Mouse (Mus musculus) spleen, adult 18-20 months (tissue): ENCODE results near the gene Dydc2.
"Not testable (repeated sequence)": the region's sequence is repeated elsewhere in the genome, so short reads cannot be mapped to it uniquely, and the experiment has no call there.

Experiments
- DNase-seq, 2 experiments: peaks; one replicate each; pipeline ENCODE4 v3.0.0; 2022; ENCODE audit warnings: mixed read lengths in 2 of 2

Dydc2 gene

GRCm38 (mm10) chr14:41069108-41069507 is at the start of gene Dydc2:
Gene Dydc2, minus strand, starts transcription at chr14:41069208.
- no peak for DNase-seq

- DNase-seq, result no peak
Measured at GRCm38 (mm10) chr14:41116271-41116670, 47.3 kb upstream of the Dydc2 start.

DNA sequence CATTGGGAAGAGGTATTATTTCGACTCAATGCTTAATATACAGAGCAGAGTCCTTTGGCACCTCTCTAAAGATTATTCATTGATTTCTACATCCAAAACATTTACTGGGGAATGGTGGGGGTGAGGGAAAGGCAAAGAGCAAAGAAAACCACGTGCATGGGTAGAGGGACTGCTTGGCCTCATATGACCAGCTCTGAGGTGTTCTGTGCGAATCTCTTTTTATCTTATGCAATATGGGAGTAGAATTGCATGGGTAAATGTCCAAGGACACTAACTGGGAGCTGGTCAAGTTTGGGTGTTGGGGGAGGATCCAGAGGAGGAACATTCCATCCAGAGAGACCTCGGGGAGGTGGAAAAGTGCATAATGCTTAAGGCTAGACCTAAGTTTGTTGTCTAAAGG is 43.9 kb upstream of the Dydc2 start:
- no peak for DNase-seq

- no peak for DNase-seq
Measured at GRCm38 (mm10) chr14:41111031-41111668, 42.1 kb upstream of the Dydc2 start.

DNA sequence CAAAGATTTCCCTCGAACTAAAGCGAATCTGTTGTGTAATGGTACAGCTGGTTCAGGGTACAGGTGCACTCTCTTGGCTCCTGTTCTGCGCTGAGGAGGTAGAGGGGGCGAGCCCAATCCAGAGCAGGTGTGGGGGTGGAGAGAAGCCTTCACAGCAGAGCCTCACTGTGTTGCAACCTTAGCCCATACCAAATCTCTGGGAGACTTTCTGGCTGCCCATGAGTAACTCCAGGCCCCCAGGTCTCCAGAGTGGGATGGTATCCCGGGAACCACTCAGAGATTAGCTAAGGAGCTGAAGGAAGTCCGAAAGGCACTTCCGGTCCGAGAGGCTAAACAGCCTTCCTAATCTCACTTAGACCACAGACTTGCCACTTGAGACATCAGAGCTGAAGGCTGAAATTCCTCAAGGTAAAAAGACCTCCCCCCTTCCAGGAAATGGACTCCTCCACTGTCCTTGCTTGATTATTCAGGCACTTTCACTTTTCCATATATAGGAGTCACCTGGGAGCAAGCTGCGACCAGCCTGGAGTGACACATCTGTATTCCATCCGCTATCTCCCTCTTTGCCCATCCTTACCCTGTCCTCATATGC is 35.9 kb upstream of the Dydc2 start, which contains the start of gene Mat1a:
Gene Mat1a (plus strand): TSS at position 183 of the 592 bp plus-strand sequence.
- no peak for DNase-seq

DNA sequence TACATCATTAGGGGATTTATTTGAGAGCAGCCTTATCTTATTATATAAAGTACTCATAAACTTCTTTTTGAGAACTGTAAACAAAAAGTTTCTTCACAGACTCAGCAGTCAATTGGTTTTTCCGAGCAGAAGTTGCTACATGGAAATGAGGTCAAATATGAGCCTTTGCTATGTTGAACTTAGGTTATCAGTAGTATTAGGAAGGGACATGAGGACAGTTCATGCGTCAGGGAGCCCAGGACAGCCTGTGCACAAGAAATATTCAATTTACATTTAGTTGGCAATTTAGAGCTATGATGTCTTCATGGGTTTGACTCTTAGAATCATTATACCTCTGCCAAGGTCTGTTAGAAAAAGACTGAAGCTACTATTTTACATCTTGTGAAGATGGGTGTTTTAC is 33.3 kb upstream of the Dydc2 start:
- no peak for DNase-seq

- DNase-seq, result no peak
Measured at GRCm38 (mm10) chr14:41101242-41101641, 32.2 kb upstream of the Dydc2 start.

GRCm38 (mm10) chr14:41100712-41101111 is 31.7 kb upstream of the Dydc2 start:
- DNase-seq, result no peak

DNA sequence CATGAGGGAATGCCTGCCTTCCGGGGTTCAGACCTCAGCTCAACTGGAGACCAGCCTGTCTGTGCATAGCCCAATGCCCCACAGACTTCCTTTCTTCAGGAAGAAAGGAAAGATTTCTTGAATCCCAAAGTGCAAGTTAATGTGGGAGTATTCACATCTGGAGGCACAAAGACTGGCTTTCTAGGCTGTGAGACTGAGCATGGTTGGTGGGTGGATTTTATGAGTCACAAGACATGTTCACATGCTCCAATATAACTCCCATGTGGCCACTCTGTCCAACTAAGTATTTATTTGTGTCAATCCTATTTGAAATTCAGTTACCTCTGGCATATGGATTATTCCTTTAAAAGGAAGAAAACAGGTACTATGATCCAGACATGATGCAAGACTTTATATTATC is 29.7 kb upstream of the Dydc2 start:
- no peak for DNase-seq

- no peak for DNase-seq
Measured at GRCm38 (mm10) chr14:41096296-41096860, 27.4 kb upstream of the Dydc2 start.

DNA sequence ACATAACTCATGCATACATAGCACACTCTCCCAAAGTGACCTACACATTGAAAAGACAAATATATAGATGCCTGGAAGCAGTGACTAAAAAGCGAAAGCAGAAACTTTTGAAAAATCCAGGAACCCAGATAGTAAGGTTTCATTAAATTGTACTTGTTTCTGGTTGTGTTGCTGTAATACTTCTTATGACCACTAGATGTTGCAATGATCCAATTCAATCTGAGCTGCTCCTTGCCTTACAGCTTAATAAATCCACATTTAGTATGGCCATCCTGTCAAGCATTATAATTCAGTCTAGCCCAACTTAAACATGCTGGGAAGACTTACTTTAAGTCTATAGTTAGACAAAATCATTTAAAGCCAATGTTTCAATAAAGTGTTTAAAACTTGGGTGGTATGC is 25.1 kb upstream of the Dydc2 start:
- DNase-seq, result no peak

GRCm38 (mm10) chr14:41090777-41091176 is 21.8 kb upstream of the Dydc2 start:
- DNase-seq, result peak in 1 of 2 experiments; percentile 16

GRCm38 (mm10) chr14:41087509-41087908 is 18.5 kb upstream of the Dydc2 start:
- peak in 1 of 2 experiments; percentile 18 for DNase-seq

DNA sequence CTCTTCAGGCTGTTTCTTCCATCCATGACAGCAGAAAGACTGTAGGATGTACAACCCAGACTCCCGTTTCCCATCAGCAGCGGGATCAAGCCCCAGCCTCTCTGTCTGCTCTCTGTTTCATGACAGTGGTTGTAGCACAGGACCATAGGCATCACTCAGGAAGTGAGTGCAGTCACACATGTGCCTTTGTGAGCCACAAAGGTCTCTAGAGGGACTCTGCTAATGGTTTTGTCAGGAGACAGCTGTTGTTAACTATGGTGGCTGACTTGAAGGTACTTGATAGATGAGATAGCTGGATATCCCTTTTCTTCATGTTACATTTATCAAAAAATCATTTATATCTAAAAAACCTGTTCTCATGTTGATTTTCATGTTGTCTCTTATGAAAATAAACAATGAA is 13.4 kb upstream of the Dydc2 start:
- DNase-seq, result no peak

DNA sequence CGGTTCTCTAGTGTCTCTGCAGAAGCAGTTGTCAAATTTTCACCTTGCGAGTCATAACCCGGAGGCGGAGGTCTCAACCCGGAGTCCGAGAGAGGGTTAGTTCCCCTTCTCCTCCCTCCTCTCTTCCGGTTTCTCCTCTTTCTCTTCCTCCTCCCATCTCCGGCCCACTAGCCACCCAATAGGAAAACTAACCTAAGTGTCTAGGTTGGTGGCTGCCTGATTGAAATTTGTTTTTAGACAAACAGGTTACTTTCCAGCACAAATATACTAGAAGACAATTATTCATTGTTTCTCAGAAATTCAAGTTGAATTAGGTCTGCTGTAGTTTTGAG is 3.9 kb upstream of the Dydc2 start:
- no peak for DNase-seq

GRCm38 (mm10) chr14:41072229-41072943 is 3.4 kb upstream of the Dydc2 start, which contains the start of gene Dydc1:
Gene Dydc1, plus strand, starts transcription at chr14:41072911.
- peak; percentile 6 to 18 for DNase-seq

GRCm38 (mm10) chr14:41070343-41070742 is 1.3 kb upstream of the Dydc2 start:
- DNase-seq, result no peak

DNA sequence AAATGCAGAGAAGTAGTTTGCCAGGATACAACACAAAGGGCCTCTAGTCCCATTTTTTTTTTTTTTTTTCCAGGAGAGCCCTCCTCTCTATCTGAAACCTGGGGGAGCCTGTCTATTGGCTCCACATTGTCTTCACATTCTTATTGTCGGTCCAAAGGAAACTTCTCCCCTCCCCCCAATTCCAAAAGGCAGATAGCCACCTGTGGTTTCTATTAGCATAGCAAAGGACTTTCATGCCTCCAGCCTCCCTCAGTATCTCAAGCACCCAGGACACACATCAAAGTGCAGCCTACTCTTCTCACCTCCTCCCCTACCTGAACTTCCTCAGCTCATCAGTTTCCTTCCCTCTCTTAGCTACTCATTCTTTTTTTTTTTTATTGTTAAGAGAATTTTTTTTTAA is 2.6 kb downstream of the Dydc2 start:
- no peak for DNase-seq

GRCm38 (mm10) chr14:41065168-41065567 is 3.8 kb downstream of the Dydc2 start:
- DNase-seq, result no peak

DNA sequence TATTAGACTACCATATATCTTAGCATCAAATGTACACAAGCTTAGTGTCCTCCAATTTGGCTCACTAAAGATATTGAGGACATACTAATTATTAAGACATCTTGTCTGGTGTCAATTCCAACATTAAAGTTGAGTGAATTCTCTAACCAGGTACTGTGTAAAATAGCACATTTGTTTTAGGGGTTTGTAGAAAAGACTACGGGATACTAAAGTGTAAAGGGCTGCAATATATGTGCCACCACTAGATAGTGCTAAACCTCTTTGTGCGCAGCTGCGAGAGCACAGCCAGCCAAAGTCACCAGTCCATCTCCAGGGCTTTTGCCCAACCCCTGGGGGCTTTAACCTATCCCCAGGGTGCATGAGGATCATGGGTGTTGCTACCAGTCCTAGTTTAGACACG is 15.8 kb downstream of the Dydc2 start:
- not testable (repeated sequence) for DNase-seq

DNA sequence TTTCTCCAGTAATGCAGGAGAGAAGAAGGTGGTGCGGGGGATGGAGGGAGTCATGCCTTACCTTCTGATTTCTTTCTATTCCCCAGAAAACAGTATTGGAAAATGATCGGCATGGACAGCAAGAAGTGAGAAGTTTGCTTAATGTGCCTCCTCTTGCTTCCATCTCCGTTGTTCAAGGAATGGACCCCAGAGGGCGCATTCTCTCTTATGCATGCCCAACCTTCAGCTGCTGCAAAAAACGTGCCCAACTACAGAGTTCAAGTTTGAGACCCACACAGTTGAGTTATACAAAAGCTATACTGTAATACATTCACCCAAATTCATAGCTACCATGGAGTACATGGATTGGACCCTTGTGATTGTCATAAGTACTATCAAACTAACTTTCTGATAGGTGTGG is 16.5 kb downstream of the Dydc2 start:
- peak in 1 of 2 experiments; percentile 15 for DNase-seq

- no peak for DNase-seq
Measured at GRCm38 (mm10) chr14:41050471-41050870, 18.5 kb downstream of the Dydc2 start.

GRCm38 (mm10) chr14:41047402-41047801 is 21.6 kb downstream of the Dydc2 start:
- no peak for DNase-seq
